Mouse (Mus musculus) cerebellum, adult 9-11 months (tissue): ENCODE measurements around the gene Lmo7.

Experiments
- DNase-seq: peaks from one replicate; pipeline ENCODE4 v3.0.0; 2022

Gene Lmo7

GRCm38 (mm10) chr14:101729237-101729971, at the start of gene Lmo7, which contains the start of gene Gm9922:
Gene Lmo7 (plus strand): TSS chr14:101729957.
Gene Gm9922 (minus strand): TSS chr14:101729814.
- DNase-seq, result peak; percentile 13

DNA sequence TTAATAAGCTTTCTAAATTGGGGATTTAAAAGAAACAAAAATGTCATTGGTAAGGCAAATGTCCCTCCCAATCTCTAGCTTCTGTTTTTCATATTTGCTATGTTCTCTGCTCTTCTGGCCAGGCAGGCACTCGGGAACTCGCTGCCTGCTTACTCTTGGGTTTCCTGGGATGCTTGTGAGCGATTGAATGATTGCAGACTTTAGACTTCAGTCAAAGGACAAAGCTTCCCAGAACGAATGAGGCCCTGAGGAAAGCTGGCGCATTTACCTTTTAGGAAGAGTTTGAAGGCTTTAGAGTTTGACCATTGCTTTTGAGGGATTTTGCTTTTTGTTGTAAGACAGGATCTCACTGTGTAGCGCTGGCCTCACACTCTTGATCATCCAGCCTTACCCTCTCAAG, 42.1 kb upstream of the Lmo7 start:
- DNase-seq, result no peak

GRCm38 (mm10) chr14:101688406-101688805, 41.4 kb upstream of the Lmo7 start:
- DNase-seq, result no peak

DNA sequence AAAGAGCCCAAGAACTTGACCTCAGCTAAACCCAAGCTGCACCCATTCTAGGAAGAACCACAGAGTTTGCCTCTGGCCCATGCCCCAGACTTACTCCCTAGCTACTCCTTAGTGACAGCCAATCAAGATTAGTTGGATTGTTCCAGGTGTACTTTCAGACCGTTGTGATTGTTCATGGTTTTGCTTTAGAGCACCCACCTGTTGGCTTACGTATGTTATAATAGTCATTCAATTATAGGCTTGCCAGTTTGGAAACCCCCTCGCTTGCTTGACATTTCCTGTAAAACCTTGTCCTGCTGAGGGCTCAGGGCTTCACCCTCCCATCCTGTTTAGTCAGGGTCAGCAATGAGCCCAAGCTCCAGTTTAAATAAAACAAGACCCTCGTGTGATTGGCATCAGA, 25.3 kb upstream of the Lmo7 start:
- DNase-seq, result no peak

- no peak for DNase-seq
Measured at GRCm38 (mm10) chr14:101707088-101707487, 22.7 kb upstream of the Lmo7 start.

DNA sequence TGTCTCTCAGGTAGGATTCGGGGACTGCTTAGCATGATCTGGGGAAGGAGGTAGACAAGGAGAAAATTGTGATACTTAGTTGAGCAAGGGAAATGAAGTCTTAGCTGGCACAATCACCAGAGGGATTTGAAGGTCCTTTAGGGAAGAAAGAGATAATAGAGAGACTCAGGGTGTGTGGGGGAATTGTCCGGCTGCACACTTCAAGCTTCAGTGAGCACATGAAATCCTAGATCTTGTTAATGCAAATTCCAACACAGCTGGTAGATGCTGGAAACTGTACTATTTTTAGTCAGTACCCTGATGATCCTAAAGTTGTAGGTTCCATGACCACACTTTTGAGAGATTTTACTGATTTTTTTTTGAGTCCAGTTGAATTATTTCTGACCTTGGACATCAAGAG, 15.3 kb upstream of the Lmo7 start:
- no peak for DNase-seq

DNA sequence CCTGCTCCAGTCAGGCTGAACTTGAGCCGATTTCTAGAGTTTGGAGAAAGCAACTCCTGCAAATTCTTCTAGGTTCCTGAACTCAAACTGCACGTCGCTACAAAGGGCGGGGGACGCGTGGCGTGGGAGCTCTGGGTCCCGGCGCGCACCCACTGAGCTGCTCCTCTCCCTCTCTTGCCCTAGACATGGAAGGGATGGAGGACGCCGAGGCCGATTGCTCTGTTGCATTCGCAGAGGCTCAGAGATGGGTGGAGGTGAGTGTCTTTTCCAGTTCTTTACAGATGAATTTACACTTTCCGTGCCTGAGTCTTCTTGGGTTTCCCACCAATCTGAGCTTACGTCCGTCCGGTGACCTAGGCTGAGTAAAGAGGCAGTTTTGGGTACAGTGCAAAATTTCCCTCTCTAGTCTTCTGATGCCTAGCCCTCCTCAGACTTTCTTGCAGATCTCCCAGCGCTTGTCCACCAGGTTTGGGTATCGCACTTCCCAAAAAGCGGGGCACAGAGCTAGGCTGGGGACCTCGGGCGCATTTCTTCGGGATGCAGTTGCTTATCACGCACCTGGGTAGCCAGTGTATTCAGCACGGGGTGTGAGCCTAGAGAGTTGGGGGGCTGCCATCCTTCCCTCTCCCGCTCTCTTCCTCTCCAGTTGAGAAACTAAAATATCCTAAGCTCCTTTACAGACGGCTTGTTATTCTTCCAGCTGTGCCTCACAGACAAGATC, 375 bp downstream of the Lmo7 start:
- no peak for DNase-seq

DNA sequence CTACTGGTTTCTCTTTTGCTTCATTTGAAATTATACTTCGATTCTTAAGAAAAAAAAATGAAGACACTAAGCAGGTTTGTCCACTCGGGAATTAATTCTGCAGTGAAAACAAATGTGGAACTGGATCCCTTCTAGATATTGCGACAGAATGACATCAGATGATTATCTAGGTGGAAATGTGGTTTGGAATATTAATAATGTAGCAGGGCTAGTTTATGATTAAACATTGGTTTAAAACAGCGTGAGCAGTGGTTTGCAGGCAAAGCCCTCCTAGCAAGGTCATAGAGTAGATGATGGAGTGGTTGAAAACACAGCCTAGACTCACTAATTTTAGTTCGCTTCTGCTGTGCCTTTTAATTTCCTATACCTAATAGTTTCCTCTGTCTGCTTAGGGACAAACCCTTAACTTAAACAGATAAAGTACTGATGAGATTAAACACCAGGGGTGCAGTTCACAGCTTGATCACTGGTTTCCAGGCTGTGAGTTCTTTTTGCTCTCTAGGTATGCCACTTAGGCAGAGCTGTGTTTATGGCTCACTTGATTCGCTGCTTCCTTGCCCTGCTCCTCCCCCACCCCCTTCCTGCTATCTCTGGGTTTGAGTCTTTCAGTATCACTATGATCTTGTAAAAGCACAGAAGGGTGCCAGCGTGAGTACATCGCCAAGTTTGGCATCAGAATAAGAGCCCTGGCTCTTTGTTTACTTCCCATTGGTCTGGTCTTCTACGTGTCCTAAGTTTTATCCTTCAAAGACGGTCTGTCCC, 4.0 kb downstream of the Lmo7 start:
- DNase-seq, result no peak

DNA sequence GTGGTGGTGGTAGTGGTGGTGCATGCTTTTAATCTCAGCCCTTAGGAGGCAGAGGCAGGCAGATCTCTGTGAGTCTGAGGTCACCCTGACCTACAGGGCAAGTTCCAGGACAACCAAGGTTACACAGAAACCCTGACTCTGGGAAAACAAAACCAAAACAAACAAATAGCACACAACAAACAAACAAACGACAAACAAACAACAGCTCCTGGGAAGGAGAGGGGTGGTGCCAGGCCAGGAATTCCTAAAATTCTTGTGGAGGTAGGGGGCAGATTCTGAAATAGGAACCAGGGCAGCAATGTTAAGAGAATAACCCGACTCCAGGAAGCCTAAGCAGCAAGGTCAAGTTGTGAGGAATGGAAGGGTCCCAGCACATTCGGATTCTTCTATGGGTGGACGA, 7.7 kb downstream of the Lmo7 start:
- no peak for DNase-seq

GRCm38 (mm10) chr14:101746635-101747034, 16.9 kb downstream of the Lmo7 start:
- DNase-seq, result no peak

DNA sequence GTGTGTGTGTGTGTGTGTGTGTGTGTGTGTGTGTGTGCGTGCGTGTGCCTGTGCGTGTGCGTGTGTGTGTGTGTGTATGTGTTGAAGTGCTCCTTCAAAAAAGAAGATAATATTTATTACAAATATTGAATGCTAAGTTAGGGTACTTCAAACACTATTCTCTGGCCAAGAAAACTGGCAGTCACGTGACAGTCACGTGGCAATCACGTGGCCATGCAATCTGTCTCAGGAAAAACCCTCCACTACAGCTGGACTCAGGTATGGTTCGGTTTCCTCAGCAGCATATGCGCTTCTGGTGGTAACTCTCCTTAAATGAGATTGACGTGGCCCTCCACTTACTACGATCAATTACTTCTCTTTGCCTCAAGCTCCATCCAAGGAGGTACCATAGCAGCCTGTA, 18.1 kb downstream of the Lmo7 start:
- no peak for DNase-seq

DNA sequence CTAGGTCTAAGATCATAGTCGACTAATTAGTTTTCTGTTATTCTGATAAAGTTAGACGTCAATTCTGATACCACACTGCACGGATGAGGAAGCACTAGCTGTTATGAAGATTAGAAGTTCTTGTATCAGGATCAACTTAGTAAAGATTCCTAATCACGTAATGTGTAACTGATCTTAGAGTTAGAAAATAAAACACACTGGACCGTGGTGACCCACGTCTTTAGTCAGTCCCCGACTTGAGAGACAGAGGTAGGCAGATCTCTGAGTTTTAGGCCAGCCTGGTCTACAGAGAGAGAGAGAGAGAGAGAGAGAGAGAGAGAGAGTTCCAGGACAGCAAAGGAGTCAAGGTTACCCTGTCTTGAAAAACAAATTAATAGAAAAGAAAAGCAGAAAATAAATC, 18.7 kb downstream of the Lmo7 start:
- no peak for DNase-seq

GRCm38 (mm10) chr14:101750910-101751309, 21.2 kb downstream of the Lmo7 start:
- DNase-seq, result no peak

GRCm38 (mm10) chr14:101755425-101755824, 25.7 kb downstream of the Lmo7 start:
- DNase-seq, result no peak

GRCm38 (mm10) chr14:101762267-101762666, 32.5 kb downstream of the Lmo7 start:
- no peak for DNase-seq

GRCm38 (mm10) chr14:101763762-101764295, 34.1 kb downstream of the Lmo7 start:
- DNase-seq, result no peak

- no peak for DNase-seq
Measured at GRCm38 (mm10) chr14:101771336-101771735, 41.6 kb downstream of the Lmo7 start.

DNA sequence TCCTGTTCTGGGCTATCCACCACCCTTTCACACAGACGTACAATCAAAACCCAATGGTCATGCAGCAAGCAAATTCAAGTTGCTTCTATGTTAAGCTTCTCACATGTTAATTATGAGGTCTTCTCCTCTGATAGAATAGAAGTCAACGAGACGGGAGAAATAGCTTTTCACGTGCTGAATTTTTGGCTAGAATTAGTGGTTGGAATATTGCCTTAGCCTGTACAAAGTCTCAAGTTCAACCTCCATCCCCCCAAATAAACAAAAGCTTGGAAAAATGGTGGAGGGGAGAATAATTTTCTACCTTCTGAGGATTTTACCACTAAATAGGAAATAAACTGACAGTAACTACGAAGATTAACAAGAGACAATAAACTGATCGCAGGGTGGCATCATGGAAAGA, 42.0 kb downstream of the Lmo7 start:
- DNase-seq, result no peak

GRCm38 (mm10) chr14:101774631-101775030, 44.9 kb downstream of the Lmo7 start:
- DNase-seq, result no peak

DNA sequence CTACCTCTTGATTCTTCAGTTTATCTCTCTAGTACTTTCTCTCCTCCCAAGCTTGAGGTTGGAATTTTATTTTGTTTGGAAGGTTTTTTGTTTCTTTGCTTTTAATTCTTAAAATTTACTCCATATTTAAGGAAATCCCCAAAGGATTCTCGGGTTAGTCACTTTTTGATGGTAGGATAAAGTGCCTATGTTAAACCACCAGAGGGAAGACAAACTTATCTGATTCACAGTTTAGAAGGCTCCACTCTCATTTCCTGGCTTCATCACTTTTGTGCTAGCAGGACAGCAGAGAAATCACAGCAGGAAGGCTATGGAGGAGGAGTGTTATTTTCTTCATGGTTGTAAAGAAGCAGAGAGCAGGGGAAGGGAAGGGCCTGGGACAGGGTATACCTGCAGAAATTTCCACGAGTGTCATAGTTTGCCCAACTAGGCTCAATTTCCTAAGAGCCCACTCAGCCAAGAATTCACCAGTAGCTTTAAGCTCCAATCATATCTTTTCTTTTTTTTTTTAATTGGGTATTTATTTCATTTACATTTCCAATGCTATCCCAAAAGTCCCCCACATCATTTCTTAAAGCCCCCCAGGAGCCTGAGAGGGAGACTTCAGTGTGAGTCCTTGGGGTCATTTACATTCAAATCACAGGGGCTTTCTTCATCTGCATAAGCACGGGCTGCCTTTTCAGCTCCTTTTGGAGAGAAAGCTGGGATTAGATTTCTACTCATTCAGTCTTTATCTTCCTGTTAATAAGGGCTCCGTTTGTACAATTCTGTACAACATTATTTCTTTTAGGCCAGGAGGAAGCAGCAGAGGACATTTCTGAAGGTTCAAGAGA, 46.8 kb downstream of the Lmo7 start:
- DNase-seq, result no peak

DNA sequence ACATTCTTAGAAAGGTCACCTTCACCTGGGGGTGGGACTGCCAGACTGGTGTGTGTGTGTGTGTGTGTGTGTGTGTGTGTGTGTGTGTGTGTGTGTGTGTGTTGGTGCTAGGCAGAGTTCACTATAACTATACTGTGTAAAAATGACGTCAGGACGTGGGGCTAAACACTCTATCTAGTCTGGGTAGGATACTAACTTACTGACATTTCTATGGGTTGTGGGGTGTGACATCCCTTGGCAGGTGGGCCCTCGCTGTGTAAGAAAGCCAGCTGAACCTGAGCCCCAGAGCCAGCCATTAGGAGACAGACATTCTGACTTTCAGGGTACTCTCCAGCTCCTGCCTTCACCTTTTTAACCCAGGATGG, 47.4 kb downstream of the Lmo7 start:
- no peak for DNase-seq

DNA sequence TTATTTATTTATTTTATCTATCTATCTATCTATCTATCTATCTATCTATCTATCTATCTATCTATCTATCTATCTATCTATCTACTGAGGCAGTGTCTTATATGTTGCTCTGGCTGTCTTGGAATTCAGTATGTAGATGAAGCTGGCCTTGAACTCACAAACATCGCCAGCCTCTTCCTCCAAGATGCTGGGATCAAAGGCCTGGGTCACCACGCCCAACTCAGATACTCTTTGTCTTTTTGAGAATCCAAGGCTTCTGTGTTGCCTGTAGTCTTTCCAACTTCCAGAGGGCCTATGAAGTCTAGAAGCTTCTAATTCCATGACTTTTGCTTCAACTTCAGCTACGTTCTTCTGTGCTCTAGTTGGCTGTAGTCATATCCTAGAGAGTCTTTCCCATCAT, 48.7 kb downstream of the Lmo7 start:
- no peak for DNase-seq

DNA sequence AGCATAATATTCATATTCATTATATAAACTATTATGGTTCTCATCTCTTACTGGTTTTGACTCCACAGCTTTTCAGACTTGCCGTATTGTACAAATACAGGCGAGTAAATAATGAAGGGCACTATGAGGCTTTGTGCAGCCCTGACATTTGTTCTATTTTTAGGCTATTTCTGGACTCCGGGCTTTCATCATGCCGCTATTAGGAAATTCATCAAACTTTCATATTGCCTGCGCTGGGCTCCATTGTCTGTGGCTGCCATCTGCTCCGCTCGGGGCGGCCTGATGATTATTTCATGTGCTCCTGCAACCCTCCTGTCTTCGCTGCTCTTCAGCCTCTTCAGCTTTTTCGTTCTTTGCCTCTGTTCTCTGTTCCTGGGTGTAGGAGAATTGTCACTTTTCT, 50.3 kb downstream of the Lmo7 start:
- DNase-seq, result no peak
